Mouse (Mus musculus) erythroblast, embryonic 14.5 days (primary cell): ENCODE data around the gene Gcm1.

Experiments used
- GATA1 ChIP-seq: IDR thresholded peaks from 2 replicates; pipeline ENCODE4 v1.6.1; 2012; ENCODE audit warnings: low read length, inconsistent platforms, mixed read lengths
- TAL1 ChIP-seq: IDR thresholded peaks from 3 replicates; pipeline ENCODE4 v1.6.1; 2012; ENCODE audit warnings: low read length, inconsistent platforms, mixed read lengths

- no peak for TF ChIP-seq GATA1
- no peak for TF ChIP-seq TAL1
Measured at GRCm38 (mm10) chr9:78090596-78090995, 38.9 kb downstream of the Gcm1 start.
